Mouse (Mus musculus): ENCODE results near the gene Aqp5.

DNA sequence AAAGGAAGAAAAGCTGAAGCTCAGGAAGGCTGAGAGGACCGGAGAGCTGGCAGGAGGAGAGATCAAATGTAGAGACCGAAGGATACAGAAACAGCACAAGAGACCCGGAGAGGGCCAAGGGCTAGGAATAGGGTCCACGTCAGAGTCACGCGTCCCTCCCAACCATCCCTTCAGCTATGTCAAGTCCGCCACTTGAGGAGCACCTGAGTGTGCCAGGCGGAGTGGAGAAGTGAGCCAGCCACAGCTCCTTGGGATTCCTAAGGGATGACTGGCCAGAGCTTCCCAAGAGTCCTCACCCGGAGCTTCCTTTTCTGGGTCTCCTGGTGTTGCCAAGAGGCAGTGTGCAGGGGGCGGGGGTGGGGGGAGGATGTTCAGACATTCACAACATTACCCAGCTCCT lies 4.4 kb downstream of the Aqp5 start:
- TF ChIP-seq GATA1 (IDR thresholded peaks at IDR 0.05; ENCODE audit: low read length) (no peak), TAL1 (IDR thresholded peaks at IDR 0.05; ENCODE audit: low read length) (no peak)

Measured in erythroblast, embryonic 14.5 days (primary cell).